Mouse (Mus musculus) heart, postnatal 0 days (tissue): Measurements from ENCODE around the gene Olfr47. TPM values are rescaled to one million over a fixed set of nuclear protein-coding genes. Genes with fewer than 3 reads are reported as not detected.
"Not testable (repeated sequence)": the region's sequence is repeated elsewhere in the genome, so short reads cannot be mapped to it uniquely, and the experiment has no call there.

Experiments
- ATAC-seq: fragments of 200-750 bp; cut with Nextera tagmentation; 2 replicates; pipeline ENCODE4 v1.8.0; 2017; ENCODE audit warnings: low read depth, moderate number of reproducible peaks, moderate library complexity; ENCODE audit not compliant: insufficient read depth
- DNase-seq: peaks from one replicate; pipeline ENCODE4 v3.0.0-alpha.2; 2016; ENCODE audit warnings: low spot score
- H3K27ac ChIP-seq: fragments of 300-500 bp; sonication (generic); 2 replicates; pipeline ENCODE4 v1.5.1; 2014; ENCODE audit warnings: low read depth, mild to moderate bottlenecking
- H3K27me3 ChIP-seq: fragments of 300-500 bp; sonication (generic); 2 replicates; pipeline ENCODE4 v1.6.1; 2014; ENCODE audit warnings: low read length, mixed read lengths; ENCODE audit not compliant: control insufficient read depth, insufficient read depth
- H3K36me3 ChIP-seq: fragments of 300-500 bp; sonication (generic); replicated peaks from 2 replicates; pipeline ENCODE4 v1.6.1; 2014; ENCODE audit warnings: low read length, mixed read lengths; ENCODE audit not compliant: control insufficient read depth, insufficient read depth
- H3K4me1 ChIP-seq: fragments of 300-500 bp; sonication (generic); 2 replicates; pipeline ENCODE4 v1.6.1; 2014; ENCODE audit warnings: antibody characterized with exemption; ENCODE audit not compliant: control insufficient read depth, insufficient read depth
- H3K4me2 ChIP-seq: fragments of 300-500 bp; sonication (generic); 2 replicates; pipeline ENCODE4 v1.6.1; 2014; ENCODE audit warnings: low read depth, mild to moderate bottlenecking, low read length, moderate library complexity
- H3K4me3 ChIP-seq: fragments of 300-500 bp; sonication (generic); 2 replicates; pipeline ENCODE4 v1.5.1; 2014; ENCODE audit warnings: low read depth, low read length
- H3K9ac ChIP-seq: fragments of 300-500 bp; sonication (generic); replicated peaks from 2 replicates; pipeline ENCODE4 v1.6.1; 2014; ENCODE audit warnings: low read depth, low read length, mixed read lengths
- H3K9me3 ChIP-seq: fragments of 300-500 bp; sonication (generic); replicated peaks from 2 replicates; pipeline ENCODE4 v1.6.1; 2016; ENCODE audit warnings: low read length; ENCODE audit not compliant: control insufficient read depth
- CTCF ChIP-seq: IDR thresholded peaks from 2 replicates; pipeline ENCODE4 v1.5.1; 2016; ENCODE audit warnings: antibody characterized with exemption, control low read depth, low read depth
- EP300 ChIP-seq: IDR thresholded peaks from 2 replicates; pipeline ENCODE4 v1.6.1; 2016; ENCODE audit warnings: antibody characterized with exemption, low read depth
- WGBS: fragments of 180-500 bp; shearing (Covaris S2); extraction: QIAGEN DNeasy Blood & Tissue Kit; methylation state at CpG from one replicate; pipeline ENCODE4 v1.1.7; 2014; 5-methylcytosine and 5-hydroxymethylcytosine counted together
- polyA plus RNA-seq: library from polyadenylated mRNA; unstranded; fragments of >200 nt; fragmentation: Nextera tagmentation; extraction: Ambion mirVana; gene quantifications from 2 replicates; pipeline ENCODE4 v1.2.1, GENCODE M21; 2015
- total RNA-seq: library from RNA; depleted of rRNA; stranded (reverse); fragments of >200 nt; gene quantifications from 2 replicates; pipeline ENCODE4 v1.2.3, GENCODE M21; 2014; ENCODE audit warnings: low replicate concordance; rRNA removed

The Olfr47 gene
- not detected in 2 replicates for total RNA-seq
- polyA plus RNA-seq = not detected in 2 replicates

- not testable (repeated sequence) for H3K4me2 ChIP-seq
- 63% methylated on average over 1 of the region's 1 CpGs for WGBS
Observed at GRCm38 (mm10) chr6:43231255-43231654, at the start of gene Olfr47. TSS of gene Olfr47 (plus strand) at chr6:43231529.

GRCm38 (mm10) chr6:43190986-43191385 is 40.3 kb upstream of the Olfr47 start:
- TF ChIP-seq CTCF (no peak), EP300 (no peak)
- no peaks in the 10 kb centered on the region for H3K27me3 ChIP-seq
- ATAC-seq = no peak
- H3K4me2 ChIP-seq = no peak overlapping the region
- no peak overlapping the region for H3K4me3 ChIP-seq
- H3K9me3 ChIP-seq = no peaks in the 10 kb centered on the region
- no peak overlapping the region for H3K27ac ChIP-seq
- no peaks in the 10 kb centered on the region for H3K36me3 ChIP-seq
- H3K9ac ChIP-seq = no peak overlapping the region
- 80% methylated on average over 3 of the region's 3 CpGs for whole genome bisulfite sequencing
- H3K4me1 ChIP-seq = no peaks in the 10 kb centered on the region
- DNase-seq = no peak

More at GRCm38 (mm10) chr6:43231255-43231654, at the start of gene Olfr47:
- DNase-seq, H3K4me3 ChIP-seq, H3K36me3 ChIP-seq, H3K4me1 ChIP-seq, ATAC-seq, H3K27me3 ChIP-seq, H3K27ac ChIP-seq, H3K9ac ChIP-seq, H3K9me3 ChIP-seq: not testable (repeated sequence)

- no peaks in the 10 kb centered on the region for H3K27me3 ChIP-seq
- H3K4me1 ChIP-seq = no peaks in the 10 kb centered on the region
- DNase-seq (no peak), ATAC-seq (no peak)
- no peak within 1 kb of the TSS for H3K4me3 ChIP-seq
- H3K9me3 ChIP-seq = no peaks in the 10 kb centered on the region
- no peak within 1 kb of the TSS for H3K4me2 ChIP-seq
- H3K9ac ChIP-seq = no peak within 1 kb of the TSS
- no peaks in the 10 kb centered on the region for H3K36me3 ChIP-seq
- TF ChIP-seq CTCF (no peak), EP300 (no peak)
- H3K27ac ChIP-seq = no peak within 1 kb of the TSS
Observed at GRCm38 (mm10) chr6:43196781-43197180, 34.5 kb upstream of the Olfr47 start, which contains the start of gene Olfr435. TSS of gene Olfr435 (plus strand) at chr6:43197146.

GRCm38 (mm10) chr6:43198094-43198493 is 33.2 kb upstream of the Olfr47 start:
- ATAC-seq = no peak
- Histone ChIP-seq H3K4me1 (no peaks in the 10 kb centered on the region), H3K4me3 (no peak overlapping the region), H3K9me3 (no peaks in the 10 kb centered on the region), H3K27me3 (no peaks in the 10 kb centered on the region), H3K4me2 (no peak overlapping the region), H3K27ac (no peak overlapping the region), H3K9ac (no peak overlapping the region), H3K36me3 (no peaks in the 10 kb centered on the region)
- no peak for TF ChIP-seq EP300
- TF ChIP-seq CTCF = no peak
- WGBS = 52% methylated on average over 3 of the region's 3 CpGs
- no peak for DNase-seq

GRCm38 (mm10) chr6:43202786-43203185 is 28.5 kb upstream of the Olfr47 start:
- TF ChIP-seq CTCF (no peak), EP300 (no peak)
- Histone ChIP-seq H3K4me3 (no peak overlapping the region), H3K9me3 (no peaks in the 10 kb centered on the region), H3K4me2 (no peak overlapping the region), H3K27me3 (no peaks in the 10 kb centered on the region), H3K4me1 (no peaks in the 10 kb centered on the region), H3K9ac (no peak overlapping the region), H3K36me3 (no peaks in the 10 kb centered on the region), H3K27ac (no peak overlapping the region)
- DNase-seq (no peak), ATAC-seq (no peak)

- H3K4me3 ChIP-seq = no peak overlapping the region
- TF ChIP-seq CTCF = no peak
- TF ChIP-seq EP300 = no peak
- no peak for DNase-seq
- no peak overlapping the region for H3K9ac ChIP-seq
- no peak for ATAC-seq
- no peak overlapping the region for H3K27ac ChIP-seq
- H3K4me1 ChIP-seq = no peaks in the 10 kb centered on the region
- no peaks in the 10 kb centered on the region for H3K9me3 ChIP-seq
- WGBS = 47% methylated on average over 2 of the region's 2 CpGs
- no peak overlapping the region for H3K4me2 ChIP-seq
- H3K36me3 ChIP-seq = no peaks in the 10 kb centered on the region
- H3K27me3 ChIP-seq = no peaks in the 10 kb centered on the region
Observed at GRCm38 (mm10) chr6:43205355-43205754, 26.0 kb upstream of the Olfr47 start.

- not testable (repeated sequence) for H3K36me3 ChIP-seq, H3K4me2 ChIP-seq, H3K9ac ChIP-seq, H3K9me3 ChIP-seq, H3K27me3 ChIP-seq, DNase-seq, H3K27ac ChIP-seq, H3K4me3 ChIP-seq, H3K4me1 ChIP-seq, ATAC-seq
Observed at GRCm38 (mm10) chr6:43212873-43213272, 18.5 kb upstream of the Olfr47 start, which contains the start of gene Olfr434. TSS of gene Olfr434 (plus strand) at chr6:43213021.
